Mouse (Mus musculus): Measurements from ENCODE around the gene Spaca7. TPM values are rescaled to one million over a fixed set of nuclear protein-coding genes. Genes with fewer than 3 reads are reported as not detected.
"Not testable (repeated sequence)": the region's sequence is repeated elsewhere in the genome, so short reads cannot be mapped to it uniquely, and the experiment has no call there.

Gene Spaca7
- not detected for total RNA-seq (2022)

DNA sequence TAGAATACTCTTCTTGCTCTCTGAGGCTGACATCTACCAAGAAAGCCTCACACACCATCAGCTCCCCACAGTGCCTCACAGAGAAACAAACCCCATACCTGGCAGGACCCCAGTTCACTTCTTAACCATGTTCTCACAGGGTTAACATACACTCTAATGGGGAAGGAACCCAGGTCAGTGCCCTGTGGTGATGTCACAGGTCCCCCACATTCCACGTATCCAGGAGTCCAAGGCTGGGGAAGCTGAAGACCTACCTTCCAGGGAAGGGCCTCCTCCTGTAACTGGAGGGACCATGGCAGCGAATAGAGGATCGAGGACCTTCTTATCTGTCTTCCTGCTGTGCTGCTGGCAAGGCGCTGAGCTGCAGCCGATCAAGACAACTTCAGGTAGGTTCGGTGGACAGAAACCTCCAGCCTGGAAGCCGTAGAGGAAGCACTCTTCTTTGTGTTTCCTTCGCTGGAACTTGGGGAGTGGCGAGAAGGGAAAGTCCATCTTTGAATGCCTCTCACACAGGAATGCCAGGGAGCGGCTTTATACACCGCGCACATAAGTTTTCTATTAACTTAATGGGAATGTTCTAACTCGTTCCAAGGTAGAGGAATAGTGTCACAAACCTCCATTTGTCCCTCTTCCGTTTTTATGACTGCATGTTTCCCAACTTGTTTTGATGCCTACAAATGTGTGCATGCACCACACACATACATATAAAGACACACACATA is at the start of gene Spaca7:
Spaca7 (plus strand) TSS at position 216 of the 721 bp plus-strand sequence.
- DNase-seq (ENCODE audit: low spot score in 2 of 2): no peak

DNA sequence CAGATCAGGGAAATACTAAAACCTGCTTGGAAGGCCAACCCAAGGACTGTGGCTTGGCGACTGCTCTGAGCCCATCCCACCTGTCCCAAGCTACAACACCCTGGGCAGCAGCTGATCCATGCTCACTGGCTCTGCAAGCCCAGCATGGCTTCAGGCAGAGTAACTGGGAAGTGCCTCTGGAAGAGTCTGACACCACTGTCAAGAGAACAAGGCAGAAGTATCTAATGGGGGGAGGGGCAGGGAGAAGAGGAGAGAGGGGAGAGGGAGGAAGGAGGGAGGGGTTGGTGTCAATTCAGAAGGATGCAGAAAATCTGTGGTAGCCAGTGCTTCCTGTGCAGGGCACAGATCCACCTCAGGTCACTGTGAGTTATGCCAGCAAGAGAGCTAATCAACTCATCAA is 48.5 kb upstream of the Spaca7 start:
- no peak for DNase-seq (ENCODE audit: low spot score in 2 of 2)

DNA sequence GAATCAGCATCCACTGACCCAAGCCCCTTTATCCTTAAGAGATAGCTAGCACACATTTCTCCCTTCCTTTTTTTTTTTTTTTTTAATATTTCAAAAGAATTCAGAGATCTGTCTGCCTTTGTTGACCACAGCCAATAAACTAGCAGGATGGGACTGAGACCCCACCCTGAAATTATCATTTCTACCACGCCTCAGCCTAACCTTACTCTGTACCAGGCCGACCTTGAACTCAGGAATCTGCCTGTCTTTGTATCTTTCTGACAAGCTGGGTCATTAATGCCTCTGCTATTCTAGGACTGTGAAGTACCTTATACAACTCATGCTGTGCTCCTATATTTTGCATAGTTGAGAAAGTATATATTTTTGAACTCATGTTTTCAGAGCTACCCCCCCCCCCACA is 44.2 kb upstream of the Spaca7 start:
- DNase-seq (ENCODE audit: low spot score in 2 of 2): no peak

DNA sequence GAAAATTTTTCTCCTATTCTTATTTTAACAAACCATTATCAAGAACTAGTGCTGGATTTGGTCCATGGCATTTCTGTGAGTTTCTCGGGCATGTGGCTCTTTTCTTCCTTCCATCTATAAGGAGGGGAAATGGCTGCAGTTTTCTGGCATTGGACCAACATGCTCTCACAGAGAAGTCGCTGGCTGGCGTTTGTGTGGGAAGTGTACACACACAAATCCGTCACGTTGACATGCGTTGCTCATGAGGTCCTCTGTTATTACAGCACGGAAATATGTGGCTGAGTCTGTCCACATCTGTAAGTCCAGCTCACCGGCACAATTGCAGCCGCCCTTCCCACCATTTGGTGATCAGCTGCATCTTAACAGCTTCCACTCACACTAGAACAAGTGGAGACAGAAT is 37.2 kb upstream of the Spaca7 start:
- peak in 1 of 2 experiments; percentile 11 for DNase-seq (ENCODE audit: low spot score in 2 of 2)

DNA sequence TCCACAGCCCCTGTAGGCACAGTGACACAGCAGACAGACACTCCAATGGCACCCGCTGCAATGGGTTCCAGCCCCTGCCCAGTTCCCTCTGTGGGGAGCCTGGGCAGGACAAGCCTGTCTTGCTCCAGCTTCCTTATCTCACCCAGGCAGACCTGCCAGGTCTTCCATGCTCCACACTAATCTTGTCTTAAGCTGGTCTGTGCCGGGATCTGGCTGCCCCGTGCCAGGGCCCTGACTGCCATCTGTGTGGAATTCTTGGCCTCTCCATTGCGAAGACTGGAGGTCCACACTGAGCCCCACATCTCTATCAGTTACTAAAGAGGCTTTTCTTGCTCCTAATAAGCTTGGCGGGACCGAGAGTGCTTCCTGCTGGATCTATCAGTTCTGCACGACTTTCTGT is 36.5 kb upstream of the Spaca7 start:
- DNase-seq (ENCODE audit: low spot score in 2 of 2): no peak

DNA sequence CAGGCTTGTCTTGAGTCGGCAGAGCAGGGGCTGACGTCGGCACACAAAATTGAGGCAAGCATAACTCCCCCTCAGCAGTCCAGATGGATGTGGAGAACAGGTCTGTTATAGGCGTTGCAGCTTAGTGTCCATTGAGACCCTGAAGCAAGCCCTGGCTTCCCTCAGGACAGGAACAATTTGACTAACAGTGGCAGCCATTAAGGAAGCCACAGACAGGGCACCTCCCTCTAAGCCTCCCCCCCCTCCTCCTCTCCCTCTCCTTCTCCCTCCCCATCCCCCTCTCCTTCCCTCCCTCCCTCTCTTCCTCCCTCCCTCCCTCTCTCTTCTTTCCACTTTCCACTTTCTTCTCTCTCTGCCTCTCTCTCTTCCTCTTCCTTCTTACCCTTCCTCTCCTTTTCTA is 27.6 kb upstream of the Spaca7 start:
- no peak for DNase-seq (ENCODE audit: low spot score in 2 of 2)

DNA sequence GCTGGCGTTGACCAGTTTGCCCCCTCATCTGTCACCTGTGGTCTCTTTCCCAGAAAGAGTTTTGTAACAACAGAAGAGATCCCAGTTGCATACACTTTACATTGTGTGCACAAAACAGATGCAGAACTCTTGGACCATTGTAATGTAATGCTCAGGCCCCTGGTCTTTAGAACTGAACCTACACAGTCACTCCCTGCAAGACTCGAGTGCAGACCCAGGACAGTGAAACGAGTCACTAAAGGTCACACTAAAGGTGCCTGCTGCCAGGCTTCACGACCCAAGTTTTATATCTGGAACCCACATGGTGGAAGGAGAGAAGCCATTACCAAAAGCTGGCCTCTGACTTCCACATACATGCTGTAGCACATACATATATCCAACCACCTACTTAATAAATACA is 27.2 kb upstream of the Spaca7 start:
- no peak for DNase-seq (ENCODE audit: low spot score in 2 of 2)

DNA sequence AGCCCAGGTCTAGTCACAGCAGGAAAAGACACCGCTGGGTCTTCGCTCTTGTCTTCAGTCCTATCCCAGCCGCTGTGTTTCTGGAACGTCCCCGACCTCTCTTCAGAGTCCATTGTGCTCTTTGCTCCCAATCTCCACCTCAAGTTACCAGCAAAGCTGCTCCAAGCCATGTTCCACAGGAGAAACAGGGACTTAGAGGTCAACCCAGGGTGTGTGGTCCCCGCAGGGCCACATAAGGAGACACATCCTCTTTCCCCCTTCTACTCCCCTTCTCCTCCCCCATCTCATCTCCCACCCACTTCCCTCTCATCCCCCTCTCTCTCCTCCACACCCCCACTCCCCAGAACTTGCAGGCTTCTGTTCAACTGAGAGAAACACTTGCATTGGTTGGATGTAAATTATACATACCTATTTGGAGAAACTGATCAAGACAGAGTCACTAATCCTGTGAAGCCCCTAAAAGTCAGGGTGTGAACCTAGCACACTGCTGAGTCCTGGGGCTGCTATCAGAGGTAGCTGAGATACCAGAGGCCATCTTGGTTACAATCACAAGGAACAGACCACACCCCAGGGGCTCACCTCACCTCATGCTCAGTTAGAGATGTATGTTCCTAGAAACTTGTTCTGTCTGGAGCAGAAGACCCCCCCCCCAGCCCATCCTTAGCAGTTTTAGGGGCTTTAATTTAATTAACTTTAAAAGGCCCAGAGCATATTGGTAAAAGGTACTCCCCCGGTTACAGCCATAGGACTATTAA is 25.2 kb upstream of the Spaca7 start:
- DNase-seq (ENCODE audit: low spot score in 2 of 2): no peak

DNA sequence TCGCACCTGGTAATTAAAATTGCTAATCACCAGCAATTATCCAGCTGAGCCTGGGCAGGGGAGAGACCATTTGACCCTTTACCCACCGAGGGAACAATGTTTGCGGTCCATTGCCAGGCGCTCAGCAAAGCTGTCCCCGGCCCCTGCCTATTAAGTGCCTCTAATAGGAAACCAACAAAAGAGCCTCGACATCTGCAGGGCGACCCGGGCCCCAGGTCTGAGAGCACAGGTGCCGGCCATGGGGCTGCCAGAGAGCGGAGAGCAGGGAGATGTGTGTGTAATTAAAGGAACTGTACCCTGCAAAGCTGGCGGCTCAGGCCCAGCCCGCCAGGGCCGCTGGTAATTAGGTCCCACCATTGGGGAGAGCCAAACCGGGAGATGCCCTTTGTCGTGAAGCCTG is 24.6 kb upstream of the Spaca7 start:
- no peak for DNase-seq (ENCODE audit: low spot score in 2 of 2)

DNA sequence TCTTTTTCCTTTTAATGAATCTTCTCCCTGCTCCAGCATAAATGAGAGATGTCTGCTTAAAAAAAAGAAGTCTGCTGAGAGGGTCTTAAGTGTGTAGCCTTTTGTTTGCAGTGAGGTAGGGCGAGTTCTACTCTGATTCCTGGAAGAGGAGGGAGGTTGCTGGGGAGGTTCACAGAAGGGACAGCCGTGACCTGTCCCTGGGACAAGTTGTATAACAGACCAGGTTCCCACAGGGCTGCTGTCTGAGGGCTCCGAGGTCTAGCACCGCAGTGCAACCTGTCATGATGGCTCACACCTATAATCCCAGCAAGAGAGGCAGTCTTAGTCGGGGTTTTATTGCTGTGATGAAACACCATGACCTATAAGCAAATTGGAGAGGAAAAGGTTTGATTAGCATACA is 24.1 kb upstream of the Spaca7 start:
- no peak for DNase-seq (ENCODE audit: low spot score in 2 of 2)

DNA sequence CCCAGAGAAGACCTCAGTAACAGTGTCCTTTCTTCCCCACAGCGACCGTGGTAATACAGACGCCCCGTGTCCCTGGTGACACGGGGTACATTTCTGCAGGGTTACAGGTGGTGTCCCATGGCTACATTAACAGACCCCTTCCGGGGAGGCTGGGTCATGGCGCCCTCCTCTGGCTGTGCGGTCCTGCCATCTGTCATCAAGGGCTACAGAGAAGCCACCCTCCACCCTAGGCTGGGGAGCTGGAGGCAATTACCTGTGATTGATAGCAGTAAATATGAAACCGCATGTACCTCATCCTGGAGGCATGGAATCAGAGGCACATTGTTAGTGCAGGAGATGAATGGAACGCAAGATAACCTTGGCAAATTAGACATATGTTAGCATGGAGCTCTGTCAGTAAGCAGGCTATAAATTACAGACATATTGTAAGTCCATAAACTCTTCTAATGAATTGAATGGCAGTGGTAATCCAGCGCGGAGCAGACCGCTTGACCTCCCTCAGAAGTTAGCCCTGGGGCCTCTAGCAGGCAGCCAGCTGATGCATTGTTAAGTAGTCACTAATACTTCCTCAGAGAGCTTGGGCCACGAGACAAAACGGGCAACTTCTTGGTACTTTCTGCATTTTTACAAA is 17.2 kb upstream of the Spaca7 start:
- DNase-seq (ENCODE audit: low spot score in 2 of 2): no peak

DNA sequence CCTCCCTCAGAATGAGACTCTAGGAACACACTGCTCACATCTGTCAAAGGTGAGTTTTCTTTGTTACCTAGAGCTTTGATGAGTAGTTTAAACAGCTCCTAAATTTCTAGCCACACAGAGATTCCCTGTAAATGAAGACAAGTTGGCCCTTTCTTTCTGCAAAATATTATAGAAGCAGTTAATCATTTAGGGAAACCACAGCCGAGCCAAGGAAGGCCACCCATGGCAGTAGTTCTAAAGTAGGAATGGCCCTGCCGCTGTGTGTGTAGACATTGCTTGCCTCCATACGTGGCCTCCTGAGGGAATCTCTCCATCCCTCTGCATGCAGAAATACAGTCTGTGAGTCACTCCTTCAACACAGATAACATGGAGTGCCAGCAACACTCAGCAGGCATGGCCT is 14.0 kb upstream of the Spaca7 start:
- DNase-seq (ENCODE audit: low spot score in 2 of 2): no peak

DNA sequence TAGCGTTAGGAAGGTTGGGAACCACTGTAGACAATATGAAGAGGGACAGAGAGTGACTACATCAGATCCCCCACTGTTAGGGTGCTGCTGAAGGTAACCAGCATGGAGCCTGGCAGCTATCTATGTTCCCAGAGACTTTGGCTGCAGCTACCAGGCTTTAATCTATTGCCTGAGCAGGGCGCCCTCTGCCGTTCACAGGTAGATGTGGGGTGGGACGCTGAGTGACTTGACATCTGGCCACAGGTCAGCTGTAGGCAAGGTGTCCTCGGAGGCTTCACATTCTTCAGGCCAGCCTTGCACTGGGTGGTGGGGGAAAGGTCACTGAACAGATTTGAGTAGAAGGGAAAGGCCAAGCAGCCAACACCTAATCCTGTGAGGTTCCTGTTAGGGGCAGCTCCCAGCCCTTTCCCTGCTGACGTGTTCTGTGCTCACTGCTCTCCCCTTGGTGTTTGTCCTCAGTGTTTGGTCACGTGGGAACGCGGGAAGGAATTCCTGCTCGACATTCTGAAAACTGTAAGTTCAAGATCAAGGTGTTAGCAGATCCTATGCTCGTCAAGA is 11.3 kb upstream of the Spaca7 start:
- DNase-seq (ENCODE audit: low spot score in 2 of 2): peak; percentile 49 to 50

DNA sequence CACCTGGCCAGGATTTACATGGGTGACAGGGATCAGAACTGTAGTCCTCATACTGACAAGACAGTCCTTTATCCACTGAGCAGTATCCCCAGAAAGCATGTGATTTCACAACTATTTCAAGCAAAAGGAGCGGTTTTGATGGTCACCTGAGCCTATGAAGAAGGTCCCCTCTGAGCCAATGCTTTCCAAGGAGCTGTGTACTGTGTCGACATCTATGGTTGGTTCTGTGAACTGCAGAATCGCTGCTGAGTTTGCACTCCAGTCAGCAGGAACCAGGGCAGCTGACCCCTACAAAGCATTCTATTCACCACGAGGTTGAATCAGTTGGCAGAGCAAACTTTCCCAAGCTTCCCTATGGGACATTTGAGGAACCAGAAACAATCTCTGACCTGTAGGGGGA is 8.5 kb upstream of the Spaca7 start:
- DNase-seq (ENCODE audit: low spot score in 2 of 2): peak in 1 of 2 experiments; percentile 15

DNA sequence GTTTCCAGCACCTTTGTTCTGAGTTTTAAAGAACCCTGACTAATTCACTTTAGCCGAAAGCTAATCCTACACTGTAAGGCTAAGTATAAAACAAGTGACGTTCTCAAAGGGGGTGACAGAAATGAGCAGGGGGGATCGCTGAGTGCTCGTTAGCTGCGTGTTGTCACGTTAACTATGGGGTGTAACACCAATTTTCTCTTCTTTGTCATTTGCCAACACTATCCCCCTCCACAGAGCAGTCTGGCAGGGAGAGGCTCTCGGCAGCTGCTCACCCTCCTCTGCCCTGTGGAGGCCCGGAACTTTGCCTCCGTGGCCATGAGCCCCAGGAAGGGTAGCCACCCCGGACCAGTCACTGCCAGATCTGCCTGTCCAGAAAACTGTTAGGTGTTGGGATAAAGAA is 7.3 kb upstream of the Spaca7 start:
- no peak for DNase-seq (ENCODE audit: low spot score in 2 of 2)

DNA sequence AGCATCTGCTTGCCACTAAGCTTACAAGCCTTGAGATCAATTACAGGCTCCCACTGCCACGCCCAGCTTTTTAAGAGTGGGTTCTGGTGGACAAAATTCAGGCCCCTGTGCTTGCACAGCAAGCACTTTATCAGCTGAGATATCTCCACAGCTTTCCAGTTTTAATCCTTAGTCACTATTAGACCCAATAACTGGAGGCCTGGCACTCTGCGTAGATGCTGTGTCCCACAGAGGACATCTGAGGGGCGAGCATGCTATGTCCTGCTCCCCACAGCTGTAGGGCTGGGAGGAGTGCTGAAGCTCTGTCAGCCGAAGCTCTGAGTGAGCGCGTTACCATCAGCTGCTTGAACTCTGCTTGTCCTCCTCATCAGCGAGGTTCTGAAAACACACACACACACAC is 6.3 kb upstream of the Spaca7 start:
- no peak for DNase-seq (ENCODE audit: low spot score in 2 of 2)

DNA sequence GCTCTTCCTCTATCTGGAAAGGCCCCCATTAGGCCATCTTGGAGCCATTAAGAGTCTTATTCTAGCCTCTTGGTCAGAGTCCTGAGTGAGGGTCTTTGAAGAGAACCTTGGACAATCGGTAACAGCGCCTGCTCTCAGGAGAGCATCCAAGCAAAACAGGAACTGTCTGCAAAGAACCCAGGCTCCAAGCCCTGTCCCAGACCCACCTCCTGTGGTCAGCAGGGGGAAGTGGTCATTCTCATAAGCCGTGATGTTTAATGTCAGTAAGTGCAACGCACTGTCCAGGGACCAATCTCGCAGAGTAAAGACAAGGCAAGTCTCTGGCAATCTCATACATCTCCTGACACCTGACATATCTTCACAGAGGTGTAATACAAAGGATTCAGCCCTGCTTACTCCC is 3.2 kb downstream of the Spaca7 start:
- no peak for DNase-seq (ENCODE audit: low spot score in 2 of 2)

DNA sequence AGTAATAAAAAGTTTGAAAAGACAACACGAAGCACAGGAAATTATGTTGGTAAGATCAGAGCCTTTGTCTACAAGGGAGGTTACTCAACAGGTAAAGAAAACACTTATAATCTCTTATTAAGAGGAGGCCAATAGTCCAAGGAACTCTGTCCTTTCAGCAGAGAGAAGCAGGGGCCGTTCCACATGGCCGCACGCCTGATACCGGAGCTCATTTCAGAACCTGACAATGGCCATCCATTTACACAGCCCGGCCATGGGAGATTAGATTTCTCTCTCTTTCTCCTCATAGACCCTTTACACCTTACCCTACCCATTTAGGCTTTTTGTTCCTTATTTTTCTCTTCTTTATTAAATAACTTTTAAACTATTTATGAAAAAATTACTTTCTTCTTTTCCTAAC is 3.9 kb downstream of the Spaca7 start:
- DNase-seq (ENCODE audit: low spot score in 2 of 2): no peak

DNA sequence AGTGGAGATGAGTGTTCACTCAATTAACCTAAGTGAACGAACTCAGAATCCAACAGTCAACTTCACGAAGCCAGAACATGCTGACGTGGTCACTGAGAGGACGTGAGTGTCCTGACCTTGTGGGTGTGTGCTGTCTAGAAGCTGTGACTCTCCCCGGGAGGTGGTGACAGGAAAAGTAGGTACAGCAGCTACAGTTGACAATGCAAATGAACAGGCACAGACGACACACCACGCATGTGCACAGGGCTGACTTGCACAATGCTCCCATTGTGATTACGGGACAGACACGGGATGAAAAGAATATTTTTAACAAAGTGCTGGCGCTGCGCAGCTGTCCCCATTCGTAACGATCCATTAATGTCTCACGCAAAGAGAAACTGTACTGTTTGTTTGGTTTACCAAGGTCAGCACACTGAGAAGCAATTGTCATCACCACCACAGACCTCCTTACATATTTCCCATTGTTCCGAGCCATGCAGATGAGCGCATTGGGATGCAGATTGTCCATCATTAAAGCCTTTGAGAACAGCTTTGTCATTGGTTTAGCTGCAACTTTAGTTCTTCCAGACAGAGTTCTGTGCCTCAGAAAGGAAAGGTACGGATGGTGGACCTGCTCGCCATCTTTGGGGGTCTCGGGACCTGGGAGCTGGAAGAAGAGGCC is 6.6 kb downstream of the Spaca7 start:
- not testable (repeated sequence) for DNase-seq (ENCODE audit: low spot score in 2 of 2)

DNA sequence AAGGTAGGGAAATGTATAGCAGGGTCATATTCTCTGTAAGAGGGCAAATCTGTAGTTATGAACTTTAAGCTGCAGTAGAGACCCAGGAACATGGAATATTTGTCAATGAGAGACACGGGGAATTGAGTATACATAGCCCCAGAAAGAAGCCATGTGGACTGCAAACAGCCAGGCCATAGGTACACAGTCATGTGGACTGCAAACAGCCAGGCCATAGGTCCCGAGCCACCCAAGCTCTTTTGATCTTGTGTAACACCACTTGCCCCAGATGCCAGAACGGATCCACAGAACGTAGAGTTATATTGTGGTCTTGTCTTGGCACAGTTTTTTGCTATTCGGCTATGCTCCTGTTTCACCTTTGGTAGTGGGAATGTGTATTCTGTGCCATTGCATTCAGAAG is 11.0 kb downstream of the Spaca7 start:
- no peak for DNase-seq (ENCODE audit: low spot score in 2 of 2)

DNA sequence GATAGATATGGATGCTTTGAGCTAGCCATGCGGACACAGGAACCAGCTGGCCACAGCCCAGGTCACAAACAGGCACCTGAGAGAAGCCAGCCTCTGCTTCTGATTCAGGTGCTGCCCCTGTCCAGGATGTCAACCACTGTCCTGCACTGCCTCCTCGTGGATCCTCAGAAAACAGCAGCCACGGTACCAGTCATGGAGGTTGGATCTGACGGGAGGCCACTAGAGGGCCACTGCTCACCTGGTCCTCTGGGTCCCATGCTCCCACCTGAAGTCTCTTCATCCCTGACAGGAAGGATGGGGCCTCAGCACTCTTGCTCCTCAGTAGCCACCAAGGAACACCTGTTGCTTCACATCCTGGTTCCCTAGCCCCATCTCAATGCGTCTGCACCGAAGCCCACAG is 34.4 kb downstream of the Spaca7 start:
- DNase-seq (ENCODE audit: low spot score in 2 of 2): peak; percentile 31 to 86

DNA sequence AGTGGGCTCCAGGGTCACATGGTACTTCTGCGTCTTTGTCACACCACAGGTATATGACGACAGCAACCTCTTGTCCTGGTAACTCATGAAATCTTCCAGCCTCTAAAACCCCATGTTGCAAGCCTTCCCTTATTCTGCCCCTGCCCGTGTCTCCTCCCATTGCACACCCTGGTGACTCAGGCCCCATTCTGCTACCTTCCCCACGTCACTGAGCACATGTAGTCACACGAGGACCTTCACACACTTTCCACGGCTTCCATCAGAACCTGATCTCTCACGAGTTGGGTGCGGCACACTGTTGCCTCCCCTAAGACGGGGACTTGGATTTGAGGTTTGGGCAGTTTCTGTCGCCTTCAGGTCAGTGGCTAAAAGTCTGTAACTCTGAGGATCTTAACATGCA is 36.0 kb downstream of the Spaca7 start:
- no peak for DNase-seq (ENCODE audit: low spot score in 2 of 2)

Measured in left cerebral cortex, adult 8-10 months (tissue).